Mouse (Mus musculus) lung, adult 18-20 months (tissue): Measurements from ENCODE around the gene Ahcyl1.
"Not testable (repeated sequence)": the region's sequence is repeated elsewhere in the genome, so short reads cannot be mapped to it uniquely, and the experiment has no call there.

Source experiments
- DNase-seq, 2 experiments: peaks; one replicate each; pipeline ENCODE4 v3.0.0; 2022; ENCODE audit warnings: mixed read lengths in 2 of 2

Ahcyl1 gene

GRCm38 (mm10) chr3:107654861-107655260, 41.5 kb downstream of the Ahcyl1 start:
- DNase-seq = no peak

- no peak for DNase-seq
Measured at GRCm38 (mm10) chr3:107652968-107653367, 43.4 kb downstream of the Ahcyl1 start.

- DNase-seq = not testable (repeated sequence)
Measured at GRCm38 (mm10) chr3:107650276-107650675, 46.1 kb downstream of the Ahcyl1 start.

- DNase-seq = no peak
Measured at GRCm38 (mm10) chr3:107646947-107647346, 49.4 kb downstream of the Ahcyl1 start.

- no peak for DNase-seq
Measured at GRCm38 (mm10) chr3:107637606-107638172, 58.7 kb downstream of the Ahcyl1 start.

GRCm38 (mm10) chr3:107636236-107636635, 60.1 kb downstream of the Ahcyl1 start:
- no peak for DNase-seq

GRCm38 (mm10) chr3:107635836-107636235, 60.5 kb downstream of the Ahcyl1 start:
- no peak for DNase-seq

- no peak for DNase-seq
Measured at GRCm38 (mm10) chr3:107633906-107634305, 62.5 kb downstream of the Ahcyl1 start.

GRCm38 (mm10) chr3:107632786-107633185, 63.6 kb downstream of the Ahcyl1 start:
- no peak for DNase-seq

GRCm38 (mm10) chr3:107631523-107631958, 64.8 kb downstream of the Ahcyl1 start, which contains the start of gene Strip1:
Gene Strip1, minus strand, starts transcription at chr3:107631694.
- DNase-seq = peak; percentile 95 to 97

- DNase-seq = peak; percentile 20 to 22
Measured at GRCm38 (mm10) chr3:107630682-107631522, 65.5 kb downstream of the Ahcyl1 start, which contains the start of gene Gm10961. Gene Gm10961, plus strand, starts transcription at chr3:107631322.

GRCm38 (mm10) chr3:107629411-107629810, 66.9 kb downstream of the Ahcyl1 start:
- no peak for DNase-seq

GRCm38 (mm10) chr3:107628551-107628950, 67.8 kb downstream of the Ahcyl1 start:
- DNase-seq = no peak

GRCm38 (mm10) chr3:107627641-107628040, 68.7 kb downstream of the Ahcyl1 start:
- no peak for DNase-seq

GRCm38 (mm10) chr3:107626751-107627150, 69.6 kb downstream of the Ahcyl1 start:
- no peak for DNase-seq

GRCm38 (mm10) chr3:107625536-107625935, 70.8 kb downstream of the Ahcyl1 start:
- DNase-seq = no peak

- DNase-seq = no peak
Measured at GRCm38 (mm10) chr3:107624424-107624823, 71.9 kb downstream of the Ahcyl1 start.

GRCm38 (mm10) chr3:107622537-107622936, 73.8 kb downstream of the Ahcyl1 start:
- no peak for DNase-seq

GRCm38 (mm10) chr3:107621286-107622075, 74.9 kb downstream of the Ahcyl1 start:
- DNase-seq = no peak

GRCm38 (mm10) chr3:107619911-107620310, 76.4 kb downstream of the Ahcyl1 start:
- no peak for DNase-seq

GRCm38 (mm10) chr3:107617800-107618199, 78.6 kb downstream of the Ahcyl1 start:
- no peak for DNase-seq
